Comparison of ENCODE assay signal across 8 mouse cellular contexts in genomic region chr5:24347186-24347875, GRCm38 (mm10). TPM values are rescaled to one million over a fixed set of nuclear protein-coding genes. Genes with fewer than 3 reads are reported as not detected.
A peak's percentile ranks its signal among the peaks of the same experiment; 100 is the strongest.
DNase-seq lines count a peak whose midpoint lies in the region; ATAC-seq lines count a peak whose summit lies in the region.

No protein-coding gene starts in this region.

- peaks cover 39% of the 10 kb centered on the region for H3K36me3 ChIP-seq in heart, embryonic 10.5 days
- no peaks in the 10 kb centered on the region for H3K36me3 ChIP-seq in embryonic facial prominence, embryonic 10.5 days (replicated peaks)
- H3K36me3 ChIP-seq in limb, embryonic 10.5 days = peaks cover 5% of the 10 kb centered on the region; the same call in 1 of the 2 replicates
- no peaks in the 10 kb centered on the region for H3K36me3 ChIP-seq in neural tube, embryonic 12.5 days

- intact Hi-C loops in left cerebral cortex, postnatal 10 days (cut with DNase I) = no loop called here

- H3K4me1 ChIP-seq in heart, embryonic 10.5 days = peaks cover 90% of the 10 kb centered on the region
- peaks cover 78% of the 10 kb centered on the region for H3K4me1 ChIP-seq in embryonic facial prominence, embryonic 10.5 days
- H3K4me1 ChIP-seq in limb, embryonic 10.5 days = peaks cover 85% of the 10 kb centered on the region
- H3K4me1 ChIP-seq in neural tube, embryonic 12.5 days = peaks cover 80% of the 10 kb centered on the region

- 0 out of 2 replicates have a peak overlapping the region, but pooled peaks have one; percentile 10 for H3K9ac ChIP-seq in neural tube, embryonic 12.5 days

- H3K4me2 ChIP-seq in neural tube, embryonic 12.5 days (replicated peaks) = peak overlapping the region; percentile 98

- no peak for ATAC-seq in neural tube, embryonic 12.5 days (ENCODE audit: low FRiP score, low read depth)

- 0 out of 2 replicates have a peak overlapping the region, but pooled peaks have one; percentile 99 for H3K27ac ChIP-seq in heart, embryonic 10.5 days
- no peak overlapping the region for H3K27ac ChIP-seq in embryonic facial prominence, embryonic 10.5 days (replicated peaks)
- no peak overlapping the region for H3K27ac ChIP-seq in limb, embryonic 10.5 days
- H3K27ac ChIP-seq in neural tube, embryonic 12.5 days = no peak overlapping the region

- H3K27me3 ChIP-seq in heart, embryonic 10.5 days (ENCODE audit: insufficient read depth, poor library complexity, severe bottlenecking) = peaks cover 24% of the 10 kb centered on the region
- H3K27me3 ChIP-seq in embryonic facial prominence, embryonic 10.5 days (replicated peaks; ENCODE audit: low read depth, poor library complexity, severe bottlenecking) = peaks cover 81% of the 10 kb centered on the region
- peaks cover 74% of the 10 kb centered on the region for H3K27me3 ChIP-seq in limb, embryonic 10.5 days (ENCODE audit: low read depth, poor library complexity, severe bottlenecking)
- H3K27me3 ChIP-seq in neural tube, embryonic 12.5 days (replicated peaks) = peaks cover 22% of the 10 kb centered on the region

- H3K9me3 ChIP-seq in heart, embryonic 10.5 days = no peaks in the 10 kb centered on the region
- no peaks in the 10 kb centered on the region for H3K9me3 ChIP-seq in embryonic facial prominence, embryonic 10.5 days
- H3K9me3 ChIP-seq in limb, embryonic 10.5 days (replicated peaks) = no peaks in the 10 kb centered on the region
- H3K9me3 ChIP-seq in neural tube, embryonic 12.5 days = no peaks in the 10 kb centered on the region

- DNase-seq in heart, embryonic 10.5 days (ENCODE audit: low spot score) = no peak
- DNase-seq in heart, adult 9 months (ENCODE audit: low spot score in 2 of 2) = no peak
- DNase-seq in embryonic facial prominence, embryonic 10.5 days (ENCODE audit: low spot score) = no peak
- DNase-seq in limb, embryonic 10.5 days (ENCODE audit: low spot score) = no peak
- no peak for DNase-seq in left cerebral cortex, postnatal 10 days (ENCODE audit: extremely low spot score in 1 of 2, low spot score in 2 of 2)
- DNase-seq in layer of hippocampus, adult 8-10 months (ENCODE audit: low spot score in 2 of 2) = no peak
- no peak for DNase-seq in kidney, adult 9 months

- 44% methylated on average over 7 of the region's 7 CpGs for WGBS in heart, embryonic 10.5 days
- 57% methylated on average over 7 of the region's 7 CpGs for WGBS in embryonic facial prominence, embryonic 10.5 days
- 47% methylated on average over 7 of the region's 7 CpGs for WGBS in limb, embryonic 10.5 days
- WGBS in neural tube, embryonic 12.5 days = 50% methylated on average over 7 of the region's 7 CpGs

- peak overlapping the region; percentile 88 for H3K4me3 ChIP-seq in heart, embryonic 10.5 days
- H3K4me3 ChIP-seq in embryonic facial prominence, embryonic 10.5 days = peak overlapping the region; percentile 64; the same call in 1 of the 2 replicates
- H3K4me3 ChIP-seq in limb, embryonic 10.5 days = peak overlapping the region; percentile 56
- no peak overlapping the region for H3K4me3 ChIP-seq in neural tube, embryonic 12.5 days

RNA-seq across cellular contexts. Expression of gene Kcnh2, which starts 4.1 kb away (rescaled TPM):
- 28.8 and 32.2 TPM in 2 replicates for polyA plus RNA-seq in heart, embryonic 10.5 days (2016; fragmentation: Nextera tagmentation; extraction: Ambion mirVana)
- 10.9 and 13.7 TPM in 2 replicates for polyA plus RNA-seq in embryonic facial prominence, embryonic 10.5 days (2016; fragmentation: Nextera tagmentation; extraction: Ambion mirVana)
- polyA plus RNA-seq in limb, embryonic 10.5 days (2016; fragmentation: Nextera tagmentation; extraction: Ambion mirVana) = 15.0 and 19.3 TPM in 2 replicates
- polyA plus RNA-seq in neural tube, embryonic 12.5 days (2016; fragmentation: Nextera tagmentation; extraction: Ambion mirVana) = 15.1 and 18.6 TPM in 2 replicates
- 10 to 100 TPM; 17.0 to 19.3 TPM for total RNA-seq in left cerebral cortex, postnatal 10 days (2021)
- 10 to 100 TPM; 20.4 to 26.8 (median 21.9) TPM for total RNA-seq in layer of hippocampus, adult 8-10 months (2022)

RNA-seq across cellular contexts. Expression of gene Nos3, which starts 17.3 kb away (rescaled TPM):
- polyA plus RNA-seq in heart, embryonic 10.5 days (2016; fragmentation: Nextera tagmentation; extraction: Ambion mirVana) = 23.2 and 40.8 TPM in 2 replicates
- 7.6 and 7.7 TPM in 2 replicates for polyA plus RNA-seq in embryonic facial prominence, embryonic 10.5 days (2016; fragmentation: Nextera tagmentation; extraction: Ambion mirVana)
- polyA plus RNA-seq in limb, embryonic 10.5 days (2016; fragmentation: Nextera tagmentation; extraction: Ambion mirVana) = 8.4 and 8.9 TPM in 2 replicates
- polyA plus RNA-seq in neural tube, embryonic 12.5 days (2016; fragmentation: Nextera tagmentation; extraction: Ambion mirVana) = 9.2 and 9.4 TPM in 2 replicates
- 10 to 100 TPM in 1 of 2 experiments, 1 to 10 TPM in 1; 8.8 to 10.1 TPM for total RNA-seq in left cerebral cortex, postnatal 10 days (2021)
- 1 to 10 TPM; 6.6 to 9.0 (median 7.6) TPM for total RNA-seq in layer of hippocampus, adult 8-10 months (2022)

RNA-seq across cellular contexts. Expression of gene Atg9b, which starts 44.6 kb away (rescaled TPM):
- 1.2 and 2.3 TPM in 2 replicates for polyA plus RNA-seq in heart, embryonic 10.5 days (2016; fragmentation: Nextera tagmentation; extraction: Ambion mirVana)
- polyA plus RNA-seq in embryonic facial prominence, embryonic 10.5 days (2016; fragmentation: Nextera tagmentation; extraction: Ambion mirVana) = 0.69 and 0.83 TPM in 2 replicates
- 1.4 and 2.1 TPM in 2 replicates for polyA plus RNA-seq in limb, embryonic 10.5 days (2016; fragmentation: Nextera tagmentation; extraction: Ambion mirVana)
- polyA plus RNA-seq in neural tube, embryonic 12.5 days (2016; fragmentation: Nextera tagmentation; extraction: Ambion mirVana) = 0.34 and 0.35 TPM in 2 replicates
- total RNA-seq in left cerebral cortex, postnatal 10 days (2021) = 1 to 10 TPM; 3.9 to 4.7 TPM
- 1 to 10 TPM; 3.0 to 5.2 (median 4.0) TPM for total RNA-seq in layer of hippocampus, adult 8-10 months (2022)

RNA-seq across cellular contexts. Expression of gene Abcb8, which starts 46.1 kb away (rescaled TPM):
- 62.7 and 81.3 TPM in 2 replicates for polyA plus RNA-seq in heart, embryonic 10.5 days (2016; fragmentation: Nextera tagmentation; extraction: Ambion mirVana)
- polyA plus RNA-seq in embryonic facial prominence, embryonic 10.5 days (2016; fragmentation: Nextera tagmentation; extraction: Ambion mirVana) = 53.6 and 57.2 TPM in 2 replicates
- 56.6 and 56.7 TPM in 2 replicates for polyA plus RNA-seq in limb, embryonic 10.5 days (2016; fragmentation: Nextera tagmentation; extraction: Ambion mirVana)
- 45.9 and 52.7 TPM in 2 replicates for polyA plus RNA-seq in neural tube, embryonic 12.5 days (2016; fragmentation: Nextera tagmentation; extraction: Ambion mirVana)
- total RNA-seq in left cerebral cortex, postnatal 10 days (2021) = 10 to 100 TPM; 53.3 to 56.0 TPM
- 10 to 100 TPM; 51.9 to 59.2 (median 56.8) TPM for total RNA-seq in layer of hippocampus, adult 8-10 months (2022)
